Mouse (Mus musculus): Measurements from ENCODE around the gene Exoc3l2.

DNA sequence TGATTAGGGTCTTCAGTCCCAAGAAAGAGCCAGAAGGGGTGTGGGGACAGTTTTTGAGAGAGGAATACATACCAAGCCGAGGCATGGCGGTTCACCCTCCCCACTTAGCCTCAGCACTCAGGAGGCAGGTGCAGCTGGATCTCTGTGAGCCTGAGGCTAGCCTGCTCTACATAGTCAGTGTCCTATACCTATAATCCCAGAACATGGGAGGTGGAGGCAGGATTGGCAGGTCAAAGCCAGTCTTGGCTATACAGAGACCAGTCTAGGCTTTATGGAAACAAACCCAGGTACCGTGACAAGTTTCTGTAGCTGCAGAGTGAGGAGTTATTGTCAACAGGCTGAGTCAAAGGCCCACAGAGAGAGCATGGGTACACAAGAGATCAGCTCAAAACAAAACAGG, 40.0 kb upstream of the Exoc3l2 start:
- TF ChIP-seq EP300 (IDR thresholded peaks at IDR 0.05; ENCODE audit: low read depth) (no peak), CTCF (IDR thresholded peaks at IDR 0.05; ENCODE audit: low read depth) (no peak)

Measured in liver, embryonic 14.5 days (tissue).